Mouse (Mus musculus): Measurements from ENCODE around the gene Map4k4. TPM values are rescaled to one million over a fixed set of nuclear protein-coding genes. Genes with fewer than 3 reads are reported as not detected.

Gene Map4k4
- polyA plus RNA-seq, 1 experiment from 2014 or later: 42.6 TPM

- H3K4me2 ChIP-seq: peak overlapping the region; percentile 39; the same call in 1 of the 2 replicates
- H3K9me3 ChIP-seq: no peaks in the 10 kb centered on the region
- peaks cover 97% of the 10 kb centered on the region for H3K4me1 ChIP-seq (replicated peaks)
- WGBS: 60% methylated on average over 10 of the region's 10 CpGs
- no peaks in the 10 kb centered on the region for H3K36me3 ChIP-seq
- H3K27me3 ChIP-seq: no peaks in the 10 kb centered on the region
- H3K27ac ChIP-seq (replicated peaks): peak overlapping the region; percentile 80
- H3K9ac ChIP-seq: no peak overlapping the region
- ATAC-seq (ENCODE audit: low FRiP score, low read depth): peak; percentile 35; the same call in 1 of the 2 replicates
- H3K4me3 ChIP-seq: no peak overlapping the region
These were observed 40.8 kb downstream of the Map4k4 start for GRCm38 (mm10) chr1:39941237-39942179.

GRCm38 (mm10) chr1:39942935-39943334, 42.2 kb downstream of the Map4k4 start:
- no peak overlapping the region for H3K9ac ChIP-seq
- no peaks in the 10 kb centered on the region for H3K36me3 ChIP-seq
- WGBS: 13% methylated on average over 8 of the region's 8 CpGs
- no peaks in the 10 kb centered on the region for H3K9me3 ChIP-seq
- peak overlapping the region; percentile 80 for H3K27ac ChIP-seq (replicated peaks)
- H3K4me2 ChIP-seq: peak overlapping the region; percentile 39
- no peak for ATAC-seq (ENCODE audit: low FRiP score, low read depth)
- H3K27me3 ChIP-seq: no peaks in the 10 kb centered on the region
- no peak overlapping the region for H3K4me3 ChIP-seq
- peaks cover 97% of the 10 kb centered on the region for H3K4me1 ChIP-seq (replicated peaks)

- Histone ChIP-seq H3K4me1 (replicated peaks) (peaks cover 97% of the 10 kb centered on the region), H3K27me3 (no peaks in the 10 kb centered on the region), H3K4me3 (no peak overlapping the region), H3K36me3 (no peaks in the 10 kb centered on the region), H3K9ac (0 out of 2 replicates have a peak overlapping the region, but pooled peaks have one; percentile 5), H3K9me3 (no peaks in the 10 kb centered on the region), H3K4me2 (no peak overlapping the region), H3K27ac (replicated peaks) (peak overlapping the region; percentile 66)
- 21% methylated on average over 5 of the region's 5 CpGs for WGBS
- ATAC-seq (ENCODE audit: low FRiP score, low read depth): no peak
These were observed 43.7 kb downstream of the Map4k4 start for GRCm38 (mm10) chr1:39944306-39944971.

GRCm38 (mm10) chr1:39944972-39945323, 44.2 kb downstream of the Map4k4 start:
- Histone ChIP-seq H3K9me3 (no peaks in the 10 kb centered on the region), H3K27ac (replicated peaks) (peak overlapping the region; percentile 66), H3K9ac (no peak overlapping the region), H3K27me3 (no peaks in the 10 kb centered on the region), H3K4me1 (replicated peaks) (peaks cover 97% of the 10 kb centered on the region), H3K4me2 (no peak overlapping the region), H3K36me3 (no peaks in the 10 kb centered on the region), H3K4me3 (no peak overlapping the region)
- ATAC-seq (ENCODE audit: low FRiP score, low read depth): no peak
- 36% methylated on average over 4 of the region's 4 CpGs for WGBS

- H3K9ac ChIP-seq: no peak overlapping the region
- ATAC-seq (ENCODE audit: low FRiP score, low read depth): no peak
- no peak overlapping the region for H3K4me3 ChIP-seq
- peak overlapping the region; percentile 76; the same call in 1 of the 2 replicates for H3K27ac ChIP-seq (replicated peaks)
- 78% methylated on average over 4 of the region's 4 CpGs for WGBS
- no peaks in the 10 kb centered on the region for H3K36me3 ChIP-seq
- peaks cover 95% of the 10 kb centered on the region for H3K4me1 ChIP-seq (replicated peaks)
- no peaks in the 10 kb centered on the region for H3K27me3 ChIP-seq
- no peaks in the 10 kb centered on the region for H3K9me3 ChIP-seq
- no peak overlapping the region for H3K4me2 ChIP-seq
These were observed 45.7 kb downstream of the Map4k4 start for GRCm38 (mm10) chr1:39946391-39946790.

GRCm38 (mm10) chr1:39947179-39947578, 46.5 kb downstream of the Map4k4 start:
- 41% methylated on average over 6 of the region's 6 CpGs for WGBS
- no peak for ATAC-seq (ENCODE audit: low FRiP score, low read depth)
- H3K4me1 ChIP-seq (replicated peaks): peaks cover 95% of the 10 kb centered on the region
- no peaks in the 10 kb centered on the region for H3K27me3 ChIP-seq
- no peak overlapping the region for H3K9ac ChIP-seq
- no peak overlapping the region for H3K4me3 ChIP-seq
- 0 out of 2 replicates have a peak overlapping the region, but pooled peaks have one; percentile 6 for H3K4me2 ChIP-seq
- H3K36me3 ChIP-seq: no peaks in the 10 kb centered on the region
- H3K27ac ChIP-seq (replicated peaks): peak overlapping the region; percentile 76
- H3K9me3 ChIP-seq: no peaks in the 10 kb centered on the region

- H3K4me3 ChIP-seq: no peak overlapping the region
- H3K9me3 ChIP-seq: no peaks in the 10 kb centered on the region
- peak overlapping the region; percentile 78 for H3K27ac ChIP-seq (replicated peaks)
- H3K9ac ChIP-seq: no peak overlapping the region
- peaks cover 94% of the 10 kb centered on the region for H3K4me1 ChIP-seq (replicated peaks)
- WGBS: 26% methylated on average over 6 of the region's 6 CpGs
- H3K4me2 ChIP-seq: no peak overlapping the region
- peak; percentile 75 for ATAC-seq (ENCODE audit: low FRiP score, low read depth)
- H3K36me3 ChIP-seq: no peaks in the 10 kb centered on the region
- H3K27me3 ChIP-seq: no peaks in the 10 kb centered on the region
These were observed 47.1 kb downstream of the Map4k4 start for GRCm38 (mm10) chr1:39947701-39948359.

- Histone ChIP-seq H3K9me3 (no peaks in the 10 kb centered on the region), H3K36me3 (no peaks in the 10 kb centered on the region), H3K4me3 (no peak overlapping the region), H3K4me1 (replicated peaks) (peaks cover 94% of the 10 kb centered on the region), H3K27ac (replicated peaks) (peak overlapping the region; percentile 78; the same call in 1 of the 2 replicates), H3K4me2 (no peak overlapping the region), H3K27me3 (no peaks in the 10 kb centered on the region), H3K9ac (no peak overlapping the region)
- no peak for ATAC-seq (ENCODE audit: low FRiP score, low read depth)
- WGBS: 48% methylated on average over 5 of the region's 5 CpGs
These were observed 48.5 kb downstream of the Map4k4 start for GRCm38 (mm10) chr1:39949205-39949604.

- WGBS: 45% methylated on average over 10 of the region's 10 CpGs
- no peak overlapping the region for H3K9ac ChIP-seq
- no peaks in the 10 kb centered on the region for H3K9me3 ChIP-seq
- ATAC-seq (ENCODE audit: low FRiP score, low read depth): no peak
- no peaks in the 10 kb centered on the region for H3K36me3 ChIP-seq
- H3K4me3 ChIP-seq: no peak overlapping the region
- H3K27ac ChIP-seq (replicated peaks): peak overlapping the region; percentile 78; the same call in 1 of the 2 replicates
- no peaks in the 10 kb centered on the region for H3K27me3 ChIP-seq
- H3K4me1 ChIP-seq (replicated peaks): peaks cover 87% of the 10 kb centered on the region
- no peak overlapping the region for H3K4me2 ChIP-seq
These were observed 49.2 kb downstream of the Map4k4 start for GRCm38 (mm10) chr1:39949790-39950462.

- Histone ChIP-seq H3K9ac (no peak overlapping the region), H3K9me3 (no peaks in the 10 kb centered on the region), H3K4me2 (no peak overlapping the region), H3K36me3 (no peaks in the 10 kb centered on the region), H3K4me1 (replicated peaks) (peaks cover 87% of the 10 kb centered on the region), H3K27me3 (no peaks in the 10 kb centered on the region), H3K27ac (replicated peaks) (no peak overlapping the region; the same call in 1 of the 2 replicates), H3K4me3 (no peak overlapping the region)
- 54% methylated on average over 3 of the region's 3 CpGs for WGBS
- no peak for ATAC-seq (ENCODE audit: low FRiP score, low read depth)
These were observed 49.9 kb downstream of the Map4k4 start for GRCm38 (mm10) chr1:39950590-39950989.

- ATAC-seq (ENCODE audit: low FRiP score, low read depth): no peak
- no peak overlapping the region for H3K27ac ChIP-seq (replicated peaks)
- H3K4me1 ChIP-seq (replicated peaks): peaks cover 81% of the 10 kb centered on the region
- H3K4me3 ChIP-seq: no peak overlapping the region
- no peaks in the 10 kb centered on the region for H3K27me3 ChIP-seq
- H3K4me2 ChIP-seq: no peak overlapping the region
- no peaks in the 10 kb centered on the region for H3K36me3 ChIP-seq
- no peaks in the 10 kb centered on the region for H3K9me3 ChIP-seq
- no peak overlapping the region for H3K9ac ChIP-seq
- WGBS: 88% methylated on average over 3 of the region's 3 CpGs
These were observed 53.9 kb downstream of the Map4k4 start for GRCm38 (mm10) chr1:39954652-39955051.
